Mouse (Mus musculus) MEL (cell line): ENCODE measurements around the gene Phf23. TPM values are rescaled to one million over a fixed set of nuclear protein-coding genes. Genes with fewer than 3 reads are reported as not detected.

ENCODE experiments used
- DNase-seq: peaks from one replicate; pipeline ENCODE4 v3.0.0; 2011; ENCODE audit warnings: low read depth, low spot score
- H3K27ac ChIP-seq: 2 replicates; pipeline ENCODE4 v1.5.1; 2012; ENCODE audit warnings: low read depth, mild to moderate bottlenecking, control low read depth, low read length, moderate library complexity; ENCODE audit not compliant: control insufficient read depth
- H3K27me3 ChIP-seq, 2 experiments: fragments of 150-350 bp in 1 of 2; sonication (generic) in 1 of 2; 2 replicates each; pipeline ENCODE4 v1.6.1; 2012; ENCODE audit warnings: low read length in 2 of 2, mild to moderate bottlenecking in 2 of 2, improper control_type of control experiment in 1 of 2, moderate library complexity in 1 of 2; ENCODE audit not compliant: insufficient read depth in 2 of 2, control insufficient read depth in 1 of 2
- H3K36me3 ChIP-seq, 2 experiments: 2 replicates each; pipeline ENCODE4 v1.6.1; 2012 to 2014; ENCODE audit warnings: low read length in 2 of 2, improper control_type of control experiment in 1 of 2, inconsistent platforms in 1 of 2, mild to moderate bottlenecking in 1 of 2; ENCODE audit not compliant: insufficient read depth in 2 of 2, control insufficient read depth in 1 of 2
- H3K4me1 ChIP-seq, 2 experiments: fragments of 150-350 bp in 1 of 2; sonication (generic) in 1 of 2; 2 replicates each; pipeline ENCODE4 v1.6.1; 2012; ENCODE audit warnings: low read length in 2 of 2, improper control_type of control experiment in 1 of 2, mild to moderate bottlenecking in 1 of 2; ENCODE audit not compliant: insufficient read depth in 2 of 2, control insufficient read depth in 1 of 2
- H3K4me3 ChIP-seq, 2 experiments: fragments of 150-350 bp in 1 of 2; sonication (generic) in 1 of 2; 2 replicates each; pipeline ENCODE4 v1.5.1; 2012; ENCODE audit warnings: low read depth in 2 of 2, low read length in 2 of 2, mild to moderate bottlenecking in 2 of 2, moderate library complexity in 2 of 2, control low read depth in 1 of 2, improper control_type of control experiment in 1 of 2; ENCODE audit not compliant: control insufficient read depth in 1 of 2, insufficient read depth in 1 of 2
- H3K79me2 ChIP-seq: 2 replicates; pipeline ENCODE4 v1.6.1; 2012; ENCODE audit warnings: mild to moderate bottlenecking, low read length, moderate library complexity; ENCODE audit not compliant: control insufficient read depth, poor library complexity, insufficient read depth
- H3K9ac ChIP-seq: 2 replicates; pipeline ENCODE4 v1.6.1; 2012; ENCODE audit warnings: low read depth, mild to moderate bottlenecking, control low read depth, low read length, moderate library complexity; ENCODE audit not compliant: control insufficient read depth, poor library complexity, severe bottlenecking
- H3K9me3 ChIP-seq: fragments of 150-350 bp; sonication (generic); replicated peaks from 2 replicates; pipeline ENCODE4 v1.6.1; 2012; ENCODE audit warnings: mild to moderate bottlenecking, low read length, improper control_type of control experiment, moderate library complexity; ENCODE audit not compliant: insufficient read depth
- BHLHE40 ChIP-seq: IDR thresholded peaks from 2 replicates; pipeline ENCODE4 v1.6.1; 2012; ENCODE audit warnings: low read depth, mild to moderate bottlenecking, inconsistent platforms, low read length, improper control_type of control experiment, borderline replicate concordance
- CHD2 ChIP-seq: IDR thresholded peaks from 2 replicates; pipeline ENCODE4 v1.6.1; 2011; ENCODE audit warnings: low read length, improper control_type of control experiment
- CTCF ChIP-seq, 3 experiments: IDR thresholded peaks in 2 of 3; conservative IDR thresholded peaks in 1 of 3; 2 replicates each; pipeline ENCODE4 v1.5.1; 2011 to 2012; ENCODE audit warnings: low read length in 3 of 3, low read depth in 2 of 3, mild to moderate bottlenecking in 2 of 3, improper control_type of control experiment in 1 of 3, inconsistent platforms in 1 of 3, mixed read lengths in 1 of 3, moderate library complexity in 1 of 3; ENCODE audit not compliant: control insufficient read depth in 1 of 3, insufficient read depth in 1 of 3, poor library complexity in 1 of 3, severe bottlenecking in 1 of 3
- E2F4 ChIP-seq: IDR thresholded peaks from 2 replicates; pipeline ENCODE4 v1.6.1; 2011; ENCODE audit warnings: low read depth, low read length, improper control_type of control experiment, borderline replicate concordance
- ELF1 ChIP-seq: IDR thresholded peaks from 2 replicates; pipeline ENCODE4 v1.6.1; 2014; ENCODE audit warnings: low read depth, mild to moderate bottlenecking, inconsistent platforms, low read length, improper control_type of control experiment, moderate library complexity
- EP300 ChIP-seq, 2 experiments: IDR thresholded peaks; 2 replicates each; pipeline ENCODE4 v1.6.1; 2011; ENCODE audit warnings: improper control_type of control experiment in 2 of 2, low read length in 2 of 2, low read depth in 1 of 2, mild to moderate bottlenecking in 1 of 2
- ETS1 ChIP-seq: IDR thresholded peaks from 2 replicates; pipeline ENCODE4 v1.6.1; 2012; ENCODE audit warnings: low read depth, mild to moderate bottlenecking, inconsistent platforms, low read length, improper control_type of control experiment, moderate library complexity
- GABPA ChIP-seq: IDR thresholded peaks from 2 replicates; pipeline ENCODE4 v1.6.1; 2012; ENCODE audit warnings: low read depth, mild to moderate bottlenecking, inconsistent platforms, low read length, improper control_type of control experiment, moderate library complexity
- GATA1 ChIP-seq: IDR thresholded peaks from 2 replicates; pipeline ENCODE4 v1.6.1; 2011; ENCODE audit warnings: low read depth, low read length, improper control_type of control experiment
- HCFC1 ChIP-seq: IDR thresholded peaks from 2 replicates; pipeline ENCODE4 v1.6.1; 2012; ENCODE audit warnings: low read depth, mild to moderate bottlenecking, inconsistent platforms, low read length, improper control_type of control experiment, moderate library complexity
- JUND ChIP-seq: IDR thresholded peaks from 2 replicates; pipeline ENCODE4 v1.6.1; 2011; ENCODE audit warnings: low read depth, mild to moderate bottlenecking, improper control_type of control experiment, low read length
- KAT2A ChIP-seq: conservative IDR thresholded peaks from 2 replicates; pipeline ENCODE4 v1.6.1; 2012; ENCODE audit warnings: low read depth, low read length, improper control_type of control experiment, inconsistent platforms
- MAFK ChIP-seq: IDR thresholded peaks from 2 replicates; pipeline ENCODE4 v1.6.1; 2011; ENCODE audit warnings: low read depth, mild to moderate bottlenecking, low read length, improper control_type of control experiment, borderline replicate concordance
- MAX ChIP-seq: IDR thresholded peaks from 2 replicates; pipeline ENCODE4 v1.6.1; 2011; ENCODE audit warnings: low read length, improper control_type of control experiment
- MAZ ChIP-seq: IDR thresholded peaks from 2 replicates; pipeline ENCODE4 v1.6.1; 2012; ENCODE audit warnings: low read depth, mild to moderate bottlenecking, inconsistent platforms, low read length, improper control_type of control experiment
- MEF2A ChIP-seq: IDR thresholded peaks from 2 replicates; pipeline ENCODE4 v1.6.1; 2014; ENCODE audit warnings: low read depth, mild to moderate bottlenecking, inconsistent platforms, low read length, improper control_type of control experiment; ENCODE audit not compliant: poor library complexity, insufficient replicate concordance, severe bottlenecking; ENCODE audit errors: extremely low read depth
- MXI1 ChIP-seq: IDR thresholded peaks from 2 replicates; pipeline ENCODE4 v1.6.1; 2011; ENCODE audit warnings: mild to moderate bottlenecking, low read depth, low read length, improper control_type of control experiment
- MYB ChIP-seq: IDR thresholded peaks from 2 replicates; pipeline ENCODE4 v1.6.1; 2011; ENCODE audit warnings: mild to moderate bottlenecking, low read depth, low read length, improper control_type of control experiment
- MYC ChIP-seq: IDR thresholded peaks from 2 replicates; pipeline ENCODE4 v1.6.1; 2011; ENCODE audit warnings: low read depth, mild to moderate bottlenecking, low read length, improper control_type of control experiment, moderate library complexity
- NELFE ChIP-seq: IDR thresholded peaks from 2 replicates; pipeline ENCODE4 v1.6.1; 2011; ENCODE audit warnings: low read depth, low read length, improper control_type of control experiment
- NRF1 ChIP-seq: IDR thresholded peaks from 2 replicates; pipeline ENCODE4 v1.6.1; 2014; ENCODE audit warnings: low read depth, mild to moderate bottlenecking, inconsistent platforms, low read length, improper control_type of control experiment, moderate library complexity; ENCODE audit not compliant: poor library complexity, insufficient read depth, severe bottlenecking
- POLR2A ChIP-seq, 2 experiments: IDR thresholded peaks; 2 replicates each; pipeline ENCODE4 v1.6.1; 2011 to 2012; ENCODE audit warnings: low read length in 2 of 2, mild to moderate bottlenecking in 2 of 2, control low read depth in 1 of 2, improper control_type of control experiment in 1 of 2, low read depth in 1 of 2, moderate library complexity in 1 of 2; ENCODE audit not compliant: control insufficient read depth in 1 of 2, insufficient read depth in 1 of 2, poor library complexity in 1 of 2
- POLR2AphosphoS2 ChIP-seq: IDR thresholded peaks from 2 replicates; pipeline ENCODE4 v1.6.1; 2011; ENCODE audit warnings: low read length, improper control_type of control experiment
- POLR2AphosphoS5 ChIP-seq: IDR thresholded peaks from 2 replicates; pipeline ENCODE4 v1.6.1; 2012; ENCODE audit warnings: low read depth, borderline replicate concordance, mild to moderate bottlenecking, inconsistent platforms, low read length, moderate library complexity, mixed read lengths
- RAD21 ChIP-seq: IDR thresholded peaks from 2 replicates; pipeline ENCODE4 v1.6.1; 2011; ENCODE audit warnings: mild to moderate bottlenecking, low read depth, low read length, improper control_type of control experiment
- RCOR1 ChIP-seq: IDR thresholded peaks from 2 replicates; pipeline ENCODE4 v1.6.1; 2012; ENCODE audit warnings: low read depth, mild to moderate bottlenecking, inconsistent platforms, low read length, improper control_type of control experiment
- SIN3A ChIP-seq: IDR thresholded peaks from 2 replicates; pipeline ENCODE4 v1.6.1; 2012; ENCODE audit warnings: low read length, improper control_type of control experiment, inconsistent platforms
- TAL1 ChIP-seq: IDR thresholded peaks from 2 replicates; pipeline ENCODE4 v1.6.1; 2012; ENCODE audit warnings: mild to moderate bottlenecking, inconsistent platforms, low read length, moderate library complexity, mixed read lengths
- TBP ChIP-seq: IDR thresholded peaks from 2 replicates; pipeline ENCODE4 v1.8.0; 2011; ENCODE audit warnings: low read depth, low read length, improper control_type of control experiment
- TCF12 ChIP-seq: IDR thresholded peaks from 2 replicates; pipeline ENCODE4 v1.6.1; 2014; ENCODE audit warnings: low read depth, mild to moderate bottlenecking, inconsistent platforms, low read length, improper control_type of control experiment, moderate library complexity
- UBTF ChIP-seq: IDR thresholded peaks from 2 replicates; pipeline ENCODE4 v1.6.1; 2012; ENCODE audit warnings: low read depth, mild to moderate bottlenecking, inconsistent platforms, low read length, improper control_type of control experiment, moderate library complexity, borderline replicate concordance; ENCODE audit not compliant: insufficient read depth
- USF1 ChIP-seq: IDR thresholded peaks from 2 replicates; pipeline ENCODE4 v1.6.1; 2014; ENCODE audit warnings: low read depth, mild to moderate bottlenecking, inconsistent platforms, low read length, improper control_type of control experiment, moderate library complexity
- USF2 ChIP-seq, 2 experiments: IDR thresholded peaks; 2 replicates each; pipeline ENCODE4 v1.6.1; 2011 to 2012; ENCODE audit warnings: improper control_type of control experiment in 2 of 2, low read length in 2 of 2, borderline replicate concordance in 1 of 2, inconsistent platforms in 1 of 2, low read depth in 1 of 2, mild to moderate bottlenecking in 1 of 2; ENCODE audit not compliant: insufficient read depth in 1 of 2
- ZC3H11A ChIP-seq: IDR thresholded peaks from 2 replicates; pipeline ENCODE4 v1.6.1; 2012; ENCODE audit warnings: low read depth, mild to moderate bottlenecking, inconsistent platforms, low read length, improper control_type of control experiment
- ZKSCAN1 ChIP-seq: IDR thresholded peaks from 2 replicates; pipeline ENCODE4 v1.6.1; 2012; ENCODE audit warnings: low read depth, mild to moderate bottlenecking, inconsistent platforms, low read length, improper control_type of control experiment, moderate library complexity
- ZMIZ1 ChIP-seq: IDR thresholded peaks from 2 replicates; pipeline ENCODE4 v1.6.1; 2012; ENCODE audit warnings: low read depth, mild to moderate bottlenecking, inconsistent platforms, low read length, improper control_type of control experiment, moderate library complexity
- ZNF384 ChIP-seq: IDR thresholded peaks from 2 replicates; pipeline ENCODE4 v1.6.1; 2012; ENCODE audit warnings: low read depth, mild to moderate bottlenecking, inconsistent platforms, low read length, improper control_type of control experiment
- polyA plus RNA-seq, 2 experiments: library from polyadenylated mRNA; stranded (reverse) in 1 of 2; unstranded in 1 of 2; fragments of >175 nt in 1 of 2; fragments of >200 nt in 1 of 2; gene quantifications; 2 replicates each; pipeline versions ENCODE4 v1.2.1 to v1.2.4; 2012; ENCODE audit warnings: low replicate concordance in 2 of 2, low read depth in 1 of 2; ENCODE audit not compliant: insufficient read length in 2 of 2, insufficient read depth in 1 of 2, missing spikeins in 1 of 2
- total RNA-seq: library from RNA; depleted of rRNA; stranded (reverse); fragments of 300-350 nt; gene quantifications from 2 replicates; pipeline ENCODE4 v1.2.3, GENCODE M21; 2012

Phf23 gene
- total and polyA plus RNA-seq, 3 experiments = 108 to 112 TPM; not detected in 1

DNA sequence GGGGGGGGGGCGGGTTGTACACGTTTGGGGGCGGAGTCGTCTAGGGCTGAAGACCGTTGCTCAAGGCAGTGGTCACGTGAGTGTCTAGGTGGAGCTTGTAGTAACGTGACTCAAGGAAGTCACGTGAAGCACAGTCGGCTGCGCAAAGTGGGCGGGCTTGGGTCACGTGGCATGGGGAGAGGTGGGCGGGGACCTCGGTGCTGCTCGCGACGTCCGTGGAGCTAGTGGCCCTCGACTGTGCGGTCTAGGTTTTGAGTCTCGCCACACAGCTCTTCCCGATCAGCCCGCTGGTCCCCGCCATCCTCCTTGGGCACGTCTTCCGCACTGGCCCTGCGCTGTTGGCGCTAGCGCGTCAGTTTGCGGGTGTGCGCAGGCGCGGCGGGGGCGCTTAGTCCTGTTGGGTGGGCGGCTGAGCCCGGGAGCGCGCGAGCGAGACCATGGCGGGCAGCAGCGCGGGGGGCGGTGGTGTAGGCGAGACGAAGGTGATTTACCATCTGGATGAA lies 4.9 kb downstream of the Phf23 start, which contains the start of gene Dvl2:
Dvl2 (plus strand) TSS at position 200 of the 503 bp plus-strand sequence.
- H3K79me2 ChIP-seq = peaks cover 53% of the 10 kb centered on the region
- DNase-seq = peak; percentile 99
- H3K9ac ChIP-seq = peak within 1 kb of the TSS; percentile 87
- H3K27ac ChIP-seq = peak within 1 kb of the TSS; percentile 84
- no peaks in the 10 kb centered on the region for H3K27me3 ChIP-seq
- peak within 1 kb of the TSS; percentile 69 to 83 for H3K4me3 ChIP-seq
- H3K36me3 ChIP-seq = peaks cover 8 to 39% of the 10 kb centered on the region in 2 experiments
- peaks cover 16 to 38% of the 10 kb centered on the region in 2 experiments for H3K4me1 ChIP-seq
- H3K9me3 ChIP-seq = no peaks in the 10 kb centered on the region
- TF ChIP-seq POLR2A (IDR thresholded peaks at IDR 0.05; ENCODE audit: control insufficient read depth in 1 of 2, insufficient read depth in 1 of 2, low read depth in 1 of 2, low read length in 2 of 2, poor library complexity in 1 of 2) = peak; percentile 85 to 93
- no peak for TF ChIP-seq ZKSCAN1
- peak; percentile 26; the same call in 1 of the 2 replicates for TF ChIP-seq POLR2AphosphoS5
- TF ChIP-seq NRF1 = peak; percentile 79
- peak; percentile 99 for TF ChIP-seq BHLHE40
- TF ChIP-seq E2F4 = no peak
- no peak for TF ChIP-seq MAFK
- TF ChIP-seq MXI1 = peak; percentile 91; the same call in 1 of the 2 replicates
- peak; percentile 98 for TF ChIP-seq POLR2AphosphoS2
- no peak for TF ChIP-seq ELF1
- no peak; the same call in 1 of the 2 replicates for TF ChIP-seq TBP
- TF ChIP-seq MAX = peak; percentile 99
- TF ChIP-seq CHD2 = no peak
- no peak for TF ChIP-seq JUND
- TF ChIP-seq MAZ = no peak
- TF ChIP-seq ZNF384 = no peak
- peak; percentile 55; the same call in 1 of the 2 replicates for TF ChIP-seq ZMIZ1
- TF ChIP-seq SIN3A = peak; percentile 95
- peak; percentile 79 for TF ChIP-seq ETS1
- TF ChIP-seq HCFC1 = peak; percentile 89
- no peak for TF ChIP-seq RAD21
- no peak for TF ChIP-seq CTCF (IDR thresholded peaks at IDR 0.05 in 2 of 3, conservative IDR thresholded peaks at IDR 0.05 in 1 of 3; ENCODE audit: control insufficient read depth in 1 of 3, insufficient read depth in 1 of 3, low read depth in 2 of 3, low read length in 3 of 3, poor library complexity in 1 of 3, severe bottlenecking in 1 of 3)
- peak; percentile 59; the same call in 1 of the 2 replicates for TF ChIP-seq NELFE
- peak; percentile 85 for TF ChIP-seq MYB
- peak; percentile 61; the same call in 1 of the 2 replicates for TF ChIP-seq MYC
- TF ChIP-seq TCF12 = peak; percentile 51
- TF ChIP-seq GABPA = no peak
- TF ChIP-seq USF2 (IDR thresholded peaks at IDR 0.05; ENCODE audit: borderline replicate concordance in 1 of 2, insufficient read depth in 1 of 2, low read depth in 1 of 2, low read length in 2 of 2) = peak; percentile 98 to 99
- peak in 1 of 2 experiments; percentile 64; a peak in 2 of 4 replicates for TF ChIP-seq EP300 (IDR thresholded peaks at IDR 0.05; ENCODE audit: low read depth in 1 of 2, low read length in 2 of 2)
- TF ChIP-seq RCOR1 = no peak
- TF ChIP-seq KAT2A = no peak
- no peak for TF ChIP-seq MEF2A
- TF ChIP-seq USF1 = peak; percentile 97
- TF ChIP-seq UBTF = 0 out of 2 replicates have a peak, but pooled peaks have one; percentile 76
- no peak for TF ChIP-seq GATA1
- no peak for TF ChIP-seq ZC3H11A
- no peak for TF ChIP-seq TAL1
